Mouse (Mus musculus) kidney, postnatal 10 days (tissue): ENCODE results near the gene Uggt2.

Experiments used
- DNase-seq: peaks from one replicate; pipeline ENCODE4 v3.0.0; 2021; ENCODE audit warnings: mixed read lengths

Gene Uggt2

DNA sequence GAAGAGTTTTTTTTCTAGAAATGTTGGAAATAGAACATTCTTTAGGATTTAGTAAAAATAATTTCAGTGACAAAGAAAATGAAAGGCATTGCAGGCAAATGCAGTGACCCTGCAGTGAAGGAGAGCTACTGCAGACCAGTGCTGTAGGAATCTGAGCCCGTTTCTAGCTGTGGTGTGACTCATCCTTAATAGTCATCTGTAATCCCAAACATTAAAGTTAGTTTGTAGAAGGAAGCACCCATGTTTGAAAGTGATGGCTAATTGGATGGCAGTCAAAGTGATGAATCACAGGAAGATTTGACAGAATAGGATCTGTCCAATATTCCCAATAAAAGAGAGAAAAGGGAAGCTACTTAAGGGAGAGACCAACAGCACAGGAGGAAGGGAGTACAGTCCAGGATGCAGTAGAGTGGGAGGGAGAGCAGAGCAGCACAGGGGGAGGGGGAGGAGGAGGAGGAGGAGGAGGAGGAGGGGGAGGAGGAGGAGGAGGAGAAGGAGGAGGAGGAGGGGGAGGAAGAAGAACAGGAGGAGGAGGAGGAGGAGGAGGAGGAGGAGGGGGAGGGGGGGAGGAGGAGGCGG is 71.5 kb downstream of the Uggt2 start:
- DNase-seq: no peak

DNA sequence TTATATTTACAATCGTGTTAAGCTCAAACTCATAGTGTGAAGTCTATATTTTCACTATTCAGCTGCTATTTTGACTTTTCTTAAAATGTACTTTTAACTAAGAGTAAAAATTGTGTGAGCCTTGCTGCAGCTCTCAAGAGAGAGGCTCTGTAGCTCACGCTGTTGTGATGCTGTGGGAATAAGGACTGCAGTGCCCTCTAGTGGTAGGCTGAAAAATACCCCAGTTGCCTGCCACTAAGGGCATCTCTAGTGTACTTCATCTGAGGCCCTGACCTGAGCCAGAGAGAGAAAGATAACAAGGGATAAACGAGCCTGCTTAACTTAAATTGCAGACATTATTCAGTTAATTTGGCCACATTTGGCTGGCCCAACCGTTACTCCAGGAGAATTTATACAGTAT is 72.1 kb downstream of the Uggt2 start:
- DNase-seq: peak; percentile 69

DNA sequence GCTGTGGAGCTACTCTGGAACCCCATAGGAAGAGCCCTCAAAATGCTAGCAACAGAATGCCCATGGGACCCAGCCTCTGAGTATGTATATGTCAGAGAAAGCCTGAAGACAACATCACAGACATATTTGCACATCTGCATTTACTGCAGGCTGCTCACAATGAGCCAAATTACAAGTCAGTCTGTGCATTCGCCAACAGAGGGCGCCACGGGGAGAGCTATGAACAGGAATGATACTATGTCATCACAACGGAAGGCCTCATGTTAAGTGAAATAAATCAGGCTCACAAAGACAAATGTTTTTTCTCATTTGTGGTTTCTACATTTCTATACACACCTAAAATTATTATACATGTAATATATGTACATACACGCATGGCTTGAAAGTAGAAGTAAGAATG is 73.3 kb downstream of the Uggt2 start:
- peak; percentile 39 for DNase-seq

DNA sequence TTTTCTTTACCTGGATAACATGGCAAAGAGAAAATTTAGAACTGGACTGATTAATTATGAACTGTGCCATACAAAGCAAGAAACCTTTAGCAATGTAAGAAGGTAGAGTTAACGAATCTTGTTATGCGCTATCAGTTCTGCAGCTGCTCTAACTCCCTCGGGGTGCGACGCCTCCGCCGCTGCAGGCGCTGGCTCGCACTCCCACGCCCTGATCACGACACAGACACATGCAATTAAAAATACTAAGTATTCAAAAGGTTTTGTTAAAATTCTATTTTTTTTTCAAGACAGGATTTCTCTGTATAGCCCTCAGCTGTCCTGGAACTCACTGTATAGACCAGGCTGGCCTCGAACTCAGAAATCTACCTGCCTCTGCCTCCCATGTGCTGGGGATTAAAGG is 85.7 kb downstream of the Uggt2 start:
- DNase-seq: no peak

DNA sequence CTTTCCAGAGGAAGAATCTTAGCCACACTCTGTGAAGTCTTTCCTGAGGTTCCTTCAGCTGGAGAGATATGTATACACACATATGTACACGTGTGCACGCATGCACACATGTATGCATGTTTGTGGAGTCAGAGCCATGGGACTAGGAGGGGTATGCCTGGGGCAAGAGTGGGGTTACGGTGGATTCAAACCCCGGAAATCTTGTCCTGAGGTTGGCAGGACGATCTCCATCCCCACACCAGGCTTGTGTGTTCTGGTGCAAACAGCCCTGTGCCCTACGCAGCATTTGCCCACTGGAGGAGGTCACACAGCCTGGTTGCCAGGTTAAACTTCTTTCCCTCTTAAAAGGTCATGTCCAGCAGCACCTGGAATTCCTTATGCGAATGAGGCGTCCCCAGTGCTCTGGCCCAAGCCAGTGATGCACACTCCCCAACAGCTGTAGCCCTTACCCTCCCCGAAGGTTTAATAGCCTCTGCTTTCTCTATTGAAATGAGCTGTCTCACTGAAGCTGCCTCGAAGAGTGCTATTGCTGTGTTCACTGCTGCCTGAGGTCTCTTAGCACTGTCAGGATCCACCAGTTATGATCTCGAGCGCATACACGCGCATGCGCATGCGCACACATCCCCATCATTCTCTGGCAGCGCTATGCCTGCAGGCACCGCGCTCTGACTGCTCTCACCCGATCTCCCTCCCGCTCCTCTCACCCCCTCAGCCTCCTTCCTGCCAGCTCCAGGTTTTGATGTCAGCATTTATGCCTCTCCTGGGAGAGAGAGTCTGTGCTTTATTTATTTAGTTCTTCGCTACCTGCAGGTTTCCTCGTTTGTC is 86.4 kb downstream of the Uggt2 start:
- peak; percentile 63 for DNase-seq

DNA sequence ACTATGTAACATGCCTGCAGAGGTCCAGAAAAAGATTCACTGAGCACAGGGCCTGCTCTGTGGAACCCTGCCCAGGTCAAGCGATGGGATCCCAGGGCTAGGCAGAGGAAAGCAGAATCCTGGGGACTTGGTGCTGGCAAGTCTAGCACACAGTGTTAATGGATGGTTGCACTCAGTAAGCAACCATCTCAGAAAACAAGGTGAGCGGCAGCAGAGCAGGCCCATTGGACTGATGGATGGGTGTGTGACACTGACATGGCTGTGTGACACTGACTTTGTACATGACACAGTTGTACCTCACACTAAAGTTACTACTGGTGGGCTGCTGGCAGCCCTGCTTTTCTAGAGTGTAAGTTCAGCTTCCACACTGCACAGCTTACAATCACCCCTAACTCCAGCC is 89.7 kb downstream of the Uggt2 start:
- no peak for DNase-seq

DNA sequence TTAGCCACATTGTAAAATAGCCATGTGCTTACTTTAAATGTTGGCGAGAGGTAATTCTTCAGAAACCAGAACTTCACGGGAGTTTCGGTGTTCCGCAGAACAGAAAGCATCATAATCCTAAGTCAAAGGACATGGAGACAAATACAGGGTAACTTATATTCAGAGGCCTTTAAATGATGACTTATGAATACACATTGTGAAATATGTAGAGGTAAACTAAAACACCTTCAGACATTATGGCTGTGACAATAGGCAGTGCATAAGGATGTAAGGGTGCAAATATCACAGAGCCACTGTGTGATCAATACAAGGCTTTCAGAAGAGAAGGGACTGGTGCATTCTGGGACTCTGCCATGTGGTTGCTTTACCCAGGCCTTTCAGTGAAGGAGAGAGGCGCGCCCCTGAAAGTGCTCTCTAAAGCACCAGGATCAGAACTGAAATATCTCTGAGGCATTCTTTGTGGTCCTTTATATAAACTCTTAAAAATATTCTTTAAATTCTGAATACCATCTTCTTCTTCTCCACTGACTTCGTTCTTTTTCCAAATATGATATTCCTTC is 91.1 kb downstream of the Uggt2 start:
- no peak for DNase-seq

DNA sequence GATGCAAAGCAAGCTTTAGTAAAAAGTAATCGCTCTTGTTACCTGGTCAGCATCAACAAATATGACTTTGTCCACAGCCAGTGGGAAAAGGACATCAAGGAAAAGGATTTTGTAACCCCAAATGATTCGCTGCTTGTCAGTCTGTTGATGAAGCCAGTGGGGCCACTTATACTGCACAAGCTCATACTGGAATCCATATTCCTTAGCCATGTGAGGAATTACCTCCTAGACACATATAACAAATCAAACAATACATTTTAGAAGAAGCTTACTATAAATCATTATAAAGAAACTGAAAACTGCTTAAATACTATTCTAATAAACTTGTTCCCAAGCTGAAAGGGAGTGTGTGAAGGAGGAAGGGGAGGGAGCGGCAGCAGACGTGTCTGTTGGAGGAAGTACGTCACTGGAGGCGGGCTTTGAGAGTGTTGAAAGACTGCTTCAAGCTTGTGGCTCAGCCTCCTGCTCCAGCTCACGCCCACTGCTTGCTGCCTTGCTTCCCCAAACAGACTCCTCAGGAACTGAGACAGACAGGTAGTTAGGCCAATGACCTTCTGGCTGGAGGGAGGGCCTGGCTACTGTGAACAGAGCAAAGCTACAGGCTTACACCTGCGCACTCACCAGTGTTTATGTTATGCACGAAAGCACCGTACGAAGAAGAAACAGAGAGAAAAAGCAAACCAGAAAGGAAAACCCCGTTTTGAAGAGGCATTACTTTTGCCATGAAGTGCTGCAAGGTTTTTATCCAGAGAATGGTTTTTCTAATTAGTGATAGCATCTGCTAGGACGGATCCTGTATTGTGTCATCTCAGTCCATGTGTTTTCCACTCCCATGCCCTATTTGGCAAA is 91.9 kb downstream of the Uggt2 start:
- peak; percentile 99 for DNase-seq

DNA sequence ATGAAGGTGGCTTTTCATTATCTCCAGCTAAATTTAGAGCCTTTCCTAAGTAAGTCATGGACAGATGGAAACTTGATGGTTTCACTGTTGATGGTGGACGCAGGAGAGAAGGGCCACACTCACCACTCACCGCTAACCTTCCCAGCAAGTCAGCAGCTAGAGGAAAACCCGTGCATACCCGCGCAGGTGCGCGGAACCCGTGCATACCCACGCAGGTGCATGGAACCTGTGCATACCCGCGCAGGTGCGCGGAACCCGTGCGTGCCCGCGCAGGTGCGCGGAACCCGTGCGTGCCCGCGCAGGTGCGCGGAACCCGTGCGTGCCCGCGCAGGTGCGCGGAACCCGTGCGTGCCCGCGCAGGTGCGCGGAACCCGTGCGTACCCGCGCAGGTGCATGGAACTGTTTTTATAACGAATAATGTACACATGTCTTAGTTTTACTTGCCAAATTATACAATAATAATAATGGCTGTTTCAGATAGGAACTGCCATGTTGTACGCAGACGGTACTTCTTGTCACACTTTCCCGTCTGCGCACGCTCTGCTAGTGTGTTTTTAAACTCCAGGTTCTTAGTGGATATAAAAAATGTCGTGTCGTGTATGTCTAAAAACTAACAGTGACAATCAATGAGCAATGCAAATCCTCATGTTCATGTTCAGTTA is 92.7 kb downstream of the Uggt2 start:
- peak; percentile 23 for DNase-seq

DNA sequence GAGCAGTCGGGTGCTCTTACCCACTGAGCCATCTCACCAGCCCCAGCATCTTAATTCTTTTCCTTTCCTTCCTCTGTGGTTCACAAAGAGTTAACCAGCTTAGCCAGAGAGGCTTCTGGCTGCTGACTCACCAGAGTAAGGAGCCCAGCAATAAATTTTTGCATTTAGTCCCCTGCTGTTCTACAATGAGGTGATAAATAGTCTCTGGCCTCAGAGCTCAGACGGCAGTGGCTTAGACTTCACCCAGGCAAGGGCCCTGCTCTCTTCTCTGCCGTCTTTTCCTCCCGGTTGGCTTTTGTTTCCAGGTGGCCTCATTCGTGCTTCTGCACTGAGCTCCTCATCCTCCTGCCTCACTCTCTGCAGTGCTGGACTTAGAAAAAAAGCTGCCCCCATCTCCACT is 93.4 kb downstream of the Uggt2 start:
- no peak for DNase-seq

DNA sequence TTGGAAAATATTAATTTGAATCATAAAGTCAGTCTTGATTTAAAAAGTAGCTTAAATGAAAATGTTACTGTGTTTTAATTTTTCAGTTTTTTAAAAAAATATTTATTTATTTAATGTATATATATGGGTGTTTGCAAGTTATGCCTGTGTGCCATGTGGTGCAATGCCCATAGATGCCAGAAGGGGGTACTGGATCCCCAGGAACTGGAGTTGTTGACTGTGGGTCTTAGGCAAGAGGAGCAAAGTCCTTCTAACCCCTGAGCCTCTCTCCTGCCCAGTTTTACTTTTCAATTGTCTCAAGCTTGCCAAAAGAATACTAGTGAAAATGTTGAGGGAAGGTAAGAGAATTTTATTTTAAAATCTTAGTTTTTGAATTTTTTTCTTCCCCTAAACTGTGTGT is 95.9 kb downstream of the Uggt2 start:
- peak; percentile 46 for DNase-seq

DNA sequence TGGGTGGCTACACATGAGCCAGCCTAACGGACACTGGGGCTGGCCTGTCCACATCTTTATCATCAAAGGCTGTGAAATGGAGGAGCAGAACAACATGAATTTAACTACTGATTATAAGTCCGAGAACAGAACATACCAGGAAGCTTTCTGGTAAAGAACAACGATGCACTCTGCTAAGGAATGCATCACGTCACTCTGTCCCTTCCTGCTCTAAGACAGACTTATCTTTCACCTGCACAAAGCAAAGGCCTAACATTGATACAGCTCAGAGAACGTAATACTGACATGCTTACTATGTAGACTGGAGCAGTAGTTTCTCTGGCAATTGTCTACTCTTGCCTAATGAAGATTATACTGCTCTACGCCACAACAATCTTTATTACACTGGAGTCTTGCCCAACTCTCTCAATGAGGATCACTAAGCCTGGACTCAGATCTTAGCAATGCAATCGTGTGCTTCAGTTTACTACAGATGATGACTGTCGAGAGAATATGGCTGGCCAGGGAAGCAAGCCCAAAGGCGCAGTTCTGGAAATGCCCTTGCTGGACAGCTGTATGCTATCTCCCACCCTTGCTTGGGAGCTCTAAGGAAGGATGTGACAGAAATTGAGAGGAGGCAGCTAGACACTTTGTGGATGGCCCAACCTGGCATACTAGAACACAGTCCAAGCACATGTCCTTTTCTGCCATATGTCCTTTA is 103.9 kb downstream of the Uggt2 start:
- DNase-seq: no peak

DNA sequence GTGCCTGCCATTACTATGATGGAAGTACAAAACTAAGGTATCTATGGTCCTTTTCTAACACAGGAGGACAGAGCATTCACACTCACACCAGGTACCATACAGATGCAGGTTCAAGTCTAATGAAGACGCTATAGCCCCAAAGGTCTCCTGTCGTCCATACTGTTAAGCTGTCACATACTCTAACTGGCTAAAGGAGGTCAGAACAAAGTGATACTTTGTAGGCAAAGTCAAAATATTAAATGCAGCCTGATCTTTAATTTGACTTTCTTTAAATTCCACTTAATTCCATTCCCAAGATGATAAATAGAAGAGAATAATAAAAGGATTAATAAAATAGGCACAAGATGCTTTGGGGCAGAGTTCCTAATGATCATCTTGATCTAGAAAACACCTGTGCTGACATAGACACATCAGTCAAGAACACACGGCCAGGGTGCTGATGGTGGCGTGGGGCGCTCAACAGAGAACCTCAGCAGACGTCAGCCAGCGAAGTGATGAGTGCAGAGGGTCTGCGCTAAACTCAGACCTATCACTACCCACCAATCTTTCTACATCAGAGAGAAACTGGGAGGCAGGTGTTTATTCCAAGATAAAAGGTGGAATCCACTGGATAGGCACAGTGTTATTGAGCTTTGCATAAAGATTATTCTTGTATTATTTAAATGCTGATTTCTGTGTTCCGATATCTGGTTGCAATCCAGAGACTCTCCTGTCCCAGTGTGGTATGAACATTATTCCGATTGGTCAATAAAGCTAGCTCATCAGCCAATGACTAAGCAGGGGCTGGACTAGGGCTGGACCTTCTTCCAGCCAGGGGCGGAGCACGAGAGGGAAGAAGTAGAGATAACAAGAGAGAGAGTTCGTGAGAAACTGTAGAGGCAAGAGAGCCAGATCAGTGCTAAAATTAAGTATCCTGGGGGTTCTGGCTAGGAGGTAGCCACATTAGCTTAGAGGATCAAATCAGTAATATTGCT is 111.4 kb downstream of the Uggt2 start:
- no peak for DNase-seq

DNA sequence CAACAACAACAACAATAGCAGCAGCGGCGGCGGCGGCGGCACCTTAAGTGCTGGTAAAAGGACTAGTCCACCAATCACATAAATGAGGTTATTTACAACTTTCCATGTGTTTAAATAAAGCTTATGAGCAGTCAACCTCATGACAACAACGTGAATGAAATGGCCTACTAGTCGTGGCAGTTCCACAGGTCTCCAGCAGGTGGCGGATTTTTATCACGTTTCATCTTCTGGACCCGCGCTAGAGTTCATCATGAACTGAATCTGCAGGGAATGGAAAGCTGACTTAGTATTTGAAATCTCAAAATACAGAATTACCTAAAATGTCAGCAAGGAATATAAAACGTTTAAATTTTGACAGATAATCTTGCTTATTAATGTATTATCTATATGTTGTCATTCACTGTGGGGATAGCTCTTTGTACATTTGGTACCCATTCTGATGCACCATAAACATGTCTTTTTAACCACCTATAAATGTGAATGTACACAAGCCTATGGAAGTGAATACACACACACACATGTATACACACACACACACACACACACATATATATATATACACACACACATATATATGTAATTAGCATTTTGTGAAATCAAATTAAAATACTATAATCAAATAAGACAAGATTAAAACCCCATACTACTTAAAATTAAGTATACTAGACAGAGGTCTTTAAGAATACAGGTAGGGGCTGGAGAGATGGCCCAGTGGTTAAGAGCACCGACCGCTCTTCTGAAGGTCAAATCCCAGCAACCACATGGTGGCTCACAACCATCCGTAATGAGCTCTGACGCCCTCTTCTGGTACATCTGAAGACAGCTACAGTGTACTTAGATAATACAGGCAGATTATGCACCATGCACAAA is 112.3 kb downstream of the Uggt2 start:
- DNase-seq: peak; percentile 83

DNA sequence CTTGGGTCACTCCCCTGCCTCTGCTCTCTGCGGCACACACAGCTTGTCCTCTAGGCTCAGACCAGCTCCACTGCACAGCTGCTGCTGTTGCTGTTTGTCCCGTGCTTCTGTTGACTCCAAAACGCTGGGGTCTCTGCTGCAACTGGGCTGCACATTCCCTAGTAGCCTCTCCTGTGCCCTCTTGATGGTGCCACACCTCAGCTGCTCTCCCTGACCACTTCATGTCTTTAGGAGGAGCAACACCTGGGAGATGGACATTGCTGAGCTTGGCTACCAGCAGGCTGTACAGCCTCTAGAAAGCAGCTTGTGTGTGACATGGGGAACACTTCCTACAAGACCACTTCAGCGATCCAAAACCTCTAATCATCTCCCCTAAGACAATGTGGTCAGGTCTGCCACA is 115.1 kb downstream of the Uggt2 start:
- DNase-seq: no peak

DNA sequence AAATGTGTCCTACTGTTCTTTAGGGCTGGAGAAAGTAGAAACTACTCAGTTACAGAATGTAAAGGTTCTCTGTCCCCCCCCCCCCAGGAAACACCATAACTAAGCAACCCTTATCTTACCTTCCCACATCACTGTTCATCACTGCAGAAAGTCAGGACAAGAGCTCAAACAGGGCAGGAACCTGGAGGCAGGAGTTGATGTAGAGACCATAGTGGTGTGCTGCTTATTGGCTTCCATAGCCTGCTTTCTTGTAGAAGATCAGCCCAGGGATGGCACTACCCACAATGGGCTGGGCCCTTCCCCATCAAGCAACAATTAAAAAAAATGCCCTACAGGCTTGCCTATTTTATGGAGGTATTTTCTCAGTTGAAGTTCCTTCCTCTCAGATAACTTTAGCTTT is 115.8 kb downstream of the Uggt2 start:
- DNase-seq: no peak

DNA sequence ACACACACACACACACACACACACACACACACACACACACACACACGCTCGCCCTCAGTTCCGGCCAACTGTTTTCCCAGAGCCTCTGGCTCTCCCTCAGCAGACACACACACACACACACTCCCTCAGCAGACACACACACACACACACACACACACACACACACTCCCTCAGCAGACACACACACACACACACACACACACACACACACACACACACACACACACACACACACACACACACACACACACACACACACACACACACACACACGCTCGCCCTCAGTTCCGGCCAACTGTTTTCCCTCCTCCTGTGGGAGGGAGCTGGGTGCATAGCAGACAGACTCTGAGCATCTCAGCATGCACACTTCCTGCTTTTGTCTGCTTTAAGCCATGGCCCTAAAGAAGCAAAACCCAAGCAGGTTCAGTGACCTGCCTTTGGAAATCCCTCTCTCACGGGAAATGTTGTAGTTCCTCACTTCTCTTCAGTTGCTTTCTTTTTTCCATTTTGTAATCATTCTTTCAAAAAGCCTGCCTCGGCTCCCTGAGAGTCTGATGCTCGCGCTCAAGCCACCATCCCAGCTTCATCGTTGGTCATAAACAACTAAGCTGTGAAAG is 116.7 kb downstream of the Uggt2 start:
- DNase-seq: peak; percentile 57

DNA sequence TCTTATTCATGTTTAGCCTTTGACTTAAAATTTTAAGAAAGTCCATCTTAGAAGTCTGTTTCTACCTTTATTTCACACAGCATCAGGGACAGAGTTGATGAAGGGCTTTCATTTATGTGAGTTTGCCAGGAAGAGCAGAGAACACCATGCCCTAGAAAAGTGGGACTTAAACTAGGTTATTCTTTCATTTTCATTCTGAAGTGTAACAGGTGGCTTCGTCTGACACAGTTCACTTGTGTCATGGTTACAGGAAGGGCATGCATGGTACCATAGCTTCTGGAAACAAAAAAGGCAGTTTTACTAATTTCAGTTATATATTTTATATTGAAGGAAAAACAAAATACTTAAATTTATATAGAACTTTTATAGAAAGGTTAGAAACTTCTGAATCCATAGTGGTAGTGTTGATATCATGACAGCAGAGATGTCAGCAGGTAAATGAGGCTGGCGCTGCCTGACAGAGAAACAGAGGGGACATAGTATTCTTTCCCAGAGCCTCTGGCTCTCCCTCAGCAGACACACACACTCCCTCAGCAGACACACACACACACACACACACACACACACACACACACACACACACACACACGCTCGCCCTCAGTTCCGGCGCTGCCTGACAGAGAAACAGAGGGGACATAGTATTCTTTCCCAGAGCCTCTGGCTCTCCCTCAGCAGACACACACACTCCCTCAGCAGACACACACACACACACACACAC is 117.4 kb downstream of the Uggt2 start:
- peak; percentile 39 for DNase-seq

DNA sequence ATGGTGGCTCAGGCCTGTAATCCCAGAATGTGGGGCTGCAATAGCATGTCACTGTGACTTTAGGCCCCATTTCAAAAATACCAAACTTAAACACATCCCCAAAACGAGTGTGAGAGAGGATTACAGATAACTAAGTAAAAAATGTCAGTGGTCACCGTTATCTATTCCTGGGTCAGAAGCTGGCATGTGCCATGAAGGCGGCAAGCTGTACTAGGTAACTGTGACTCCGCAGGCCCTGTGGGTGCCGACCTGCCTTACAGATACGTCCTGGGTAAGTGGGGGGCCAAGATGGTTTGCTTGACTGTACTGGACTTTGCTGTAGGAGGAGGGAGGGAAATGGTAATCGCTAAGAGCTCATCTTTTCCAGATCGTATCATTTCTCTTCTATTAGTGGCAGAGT is 118.3 kb downstream of the Uggt2 start:
- no peak for DNase-seq
